Mouse (Mus musculus) embryonic stem cell, embryonic (primary cell): Measurements from ENCODE around the gene Kalrn.

ENCODE experiments used
- CTCF ChIA-PET, 4 experiments: fragments of 300-600 bp in 2 of 4; fragments of 350-600 bp in 2 of 4; sonication (Branson Sonifier 250); formaldehyde crosslinking; loops; one replicate each; lab custom pipeline; 2022; ENCODE audit warnings: inconsistent platforms in 2 of 4; lab: Charles Lee
- POLR2A ChIA-PET, 4 experiments: fragments of 300-600 bp in 2 of 4; fragments of 350-600 bp in 2 of 4; sonication (Branson Sonifier 250); formaldehyde crosslinking; loops; one replicate each; lab custom pipeline; 2022; ENCODE audit warnings: antibody characterized with exemption in 4 of 4, inconsistent platforms in 1 of 4; lab: Charles Lee

Kalrn gene

DNA sequence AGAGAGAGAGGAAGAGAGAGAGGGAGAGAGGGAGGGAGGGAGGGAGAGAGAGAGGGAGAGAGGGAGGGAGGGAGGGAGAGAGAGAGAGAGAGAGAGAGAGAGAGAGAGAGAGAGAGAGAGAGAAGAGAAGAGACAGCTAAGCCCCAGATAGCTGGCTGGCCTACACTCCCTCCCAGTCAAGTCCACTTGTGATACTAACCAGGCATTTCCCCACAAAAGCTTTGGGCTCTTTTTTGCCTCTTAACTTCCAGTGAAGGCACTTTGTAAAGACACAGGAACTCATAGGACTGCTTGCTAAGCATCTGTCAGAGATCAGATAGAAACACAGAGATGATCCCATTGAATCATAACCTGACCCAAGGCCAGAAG is 492.0 kb downstream of the Kalrn start:
- ChIA-PET POLR2A (interaction anchor here in 2 of 4 experiments (0.7 to 3.8 kb wide), 14 partner anchors 8 to 429 kb away, joined by 3 to 28 read pairs (median 7); no protein-coding TSS in a partner anchor), CTCF (interaction anchor here (0.5 to 3.3 kb wide), 13 partner anchors 8 to 1546 kb away, joined by 3 to 33 read pairs (median 7); no protein-coding TSS in a partner anchor)

DNA sequence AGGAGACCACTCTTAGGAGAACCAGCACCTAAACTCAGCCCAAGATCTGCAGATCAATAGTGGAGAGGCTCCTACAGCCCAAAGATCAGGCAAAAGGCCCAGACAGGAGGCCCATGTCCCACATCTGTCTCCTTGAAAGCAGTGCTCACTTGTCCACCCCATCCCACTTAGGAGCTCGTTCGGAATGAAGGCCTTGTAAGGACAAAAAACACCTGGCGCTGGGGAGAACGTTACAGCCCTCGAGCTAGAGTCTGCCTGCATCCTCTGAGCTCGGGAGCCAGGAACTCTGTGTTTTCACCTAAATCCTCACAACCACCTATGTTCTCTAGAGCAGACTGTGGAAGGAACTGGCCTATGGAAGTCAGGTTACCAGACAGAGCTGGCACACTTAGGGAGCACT is 492.5 kb downstream of the Kalrn start:
- CTCF ChIA-PET, result interaction anchor here (0.5 to 3.0 kb wide), 5 partner anchors 31 to 260 kb away, joined by 3 to 33 read pairs (median 4); no protein-coding TSS in a partner anchor
- POLR2A ChIA-PET, result interaction anchor here in 2 of 4 experiments (1.1 to 3.0 kb wide), 6 partner anchors 8 to 37 kb away, joined by 3 to 16 read pairs (median 6); no protein-coding TSS in a partner anchor

DNA sequence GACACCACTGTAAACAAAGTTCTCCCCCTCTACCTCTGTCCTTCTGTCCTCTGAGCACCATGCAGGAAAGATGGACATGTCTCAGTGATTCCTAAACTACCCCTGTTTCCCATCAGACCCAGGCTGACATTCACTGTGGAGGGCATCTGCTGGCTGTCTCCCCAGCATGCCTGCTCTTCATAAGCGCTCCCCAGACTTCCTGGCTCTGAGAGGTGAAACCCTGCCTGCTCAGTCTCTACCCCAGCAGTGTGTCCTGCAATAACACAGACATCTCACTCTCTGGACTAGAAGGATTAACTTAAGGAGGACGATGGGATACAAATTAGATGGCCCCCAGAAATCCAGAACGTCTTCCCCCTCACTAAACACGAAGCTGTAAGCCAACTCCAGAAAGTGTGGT is 493.8 kb downstream of the Kalrn start:
- CTCF ChIA-PET, result interaction anchor here in 1 of 4 experiments (0.6 kb wide), 1 partner anchor 15 kb away, joined by 3 read pairs; no protein-coding TSS in a partner anchor
- POLR2A ChIA-PET, result interaction anchor here in 2 of 4 experiments (0.6 to 1.4 kb wide), 5 partner anchors 10 to 630 kb away, joined by 3 to 4 read pairs (median 4); no protein-coding TSS in a partner anchor

DNA sequence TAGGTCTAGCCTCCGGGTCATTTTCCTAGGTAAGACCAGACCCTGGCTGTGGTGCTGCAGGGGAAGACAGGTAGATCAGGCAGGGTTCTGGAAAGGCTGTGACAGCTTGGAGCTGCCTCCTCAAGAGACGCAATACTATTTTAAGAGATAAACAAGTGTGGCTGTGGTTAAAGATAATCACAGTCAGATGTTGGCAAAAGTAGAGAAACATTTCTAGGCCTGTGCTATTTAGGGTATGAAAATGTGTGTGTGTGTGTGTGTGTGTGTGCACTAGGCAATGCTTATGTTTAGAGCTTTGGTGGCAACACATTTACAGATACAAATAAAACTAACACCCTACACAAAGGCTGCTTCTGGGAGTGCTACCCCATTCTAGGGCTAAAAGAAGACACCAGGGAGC is 494.6 kb downstream of the Kalrn start:
- CTCF ChIA-PET, result no interaction called here
- POLR2A ChIA-PET, result interaction anchor here in 1 of 4 experiments (1.0 to 1.3 kb wide), 2 partner anchors 9 to 258 kb away, joined by 3 read pairs; no protein-coding TSS in a partner anchor

DNA sequence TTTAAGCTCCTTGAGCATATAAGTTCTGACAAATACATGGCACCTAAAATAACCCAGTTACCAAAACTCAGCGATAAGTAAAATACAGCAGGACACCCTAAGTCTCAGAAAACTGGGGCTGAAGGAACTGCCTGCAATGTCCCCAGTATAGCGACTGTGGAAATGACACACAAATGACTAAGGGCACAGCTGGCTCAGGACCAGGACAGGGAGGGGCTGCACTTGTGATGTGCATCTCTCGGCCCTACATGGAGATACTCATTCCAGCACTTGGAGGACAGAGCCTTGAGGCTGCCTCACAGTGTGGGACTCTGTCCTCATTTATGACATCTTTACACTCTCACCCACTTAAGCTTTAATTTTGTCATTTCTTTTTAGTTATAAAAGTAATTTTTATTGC is 497.2 kb downstream of the Kalrn start:
- ChIA-PET POLR2A (interaction anchor here in 2 of 4 experiments (0.5 to 1.1 kb wide), 4 partner anchors 58 to 921 kb away, joined by 3 to 4 read pairs (median 3); no protein-coding TSS in a partner anchor), CTCF (interaction anchor here in 1 of 4 experiments (0.7 kb wide), 1 partner anchor 82 kb away, joined by 8 read pairs; no protein-coding TSS in a partner anchor)

DNA sequence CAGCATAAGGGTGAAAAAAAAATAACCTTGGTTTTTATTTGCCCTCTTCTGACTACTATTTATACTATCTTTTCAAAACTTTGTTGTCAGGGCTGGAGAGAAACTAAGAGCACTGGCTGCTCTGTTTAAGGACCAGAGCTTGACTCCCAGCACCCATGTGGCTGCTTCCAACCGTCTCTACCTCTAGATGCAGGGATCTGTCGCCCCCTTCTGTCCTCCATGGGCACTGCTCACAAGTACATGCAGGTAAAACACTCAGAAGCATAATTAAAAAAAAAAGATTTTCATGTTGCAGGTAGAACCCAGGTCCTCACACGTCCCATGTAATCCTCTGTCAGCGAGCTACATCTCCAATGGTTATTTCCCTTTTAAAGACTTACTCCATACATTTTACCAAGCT is 499.4 kb downstream of the Kalrn start:
- ChIA-PET CTCF (interaction anchor here (0.5 to 4.8 kb wide), 12 partner anchors 8 to 1055 kb away, joined by 3 to 25 read pairs (median 4); no protein-coding TSS in a partner anchor), POLR2A (interaction anchor here in 3 of 4 experiments (0.5 to 2.4 kb wide), 11 partner anchors 8 to 253 kb away, joined by 3 to 11 read pairs (median 4); no protein-coding TSS in a partner anchor)

DNA sequence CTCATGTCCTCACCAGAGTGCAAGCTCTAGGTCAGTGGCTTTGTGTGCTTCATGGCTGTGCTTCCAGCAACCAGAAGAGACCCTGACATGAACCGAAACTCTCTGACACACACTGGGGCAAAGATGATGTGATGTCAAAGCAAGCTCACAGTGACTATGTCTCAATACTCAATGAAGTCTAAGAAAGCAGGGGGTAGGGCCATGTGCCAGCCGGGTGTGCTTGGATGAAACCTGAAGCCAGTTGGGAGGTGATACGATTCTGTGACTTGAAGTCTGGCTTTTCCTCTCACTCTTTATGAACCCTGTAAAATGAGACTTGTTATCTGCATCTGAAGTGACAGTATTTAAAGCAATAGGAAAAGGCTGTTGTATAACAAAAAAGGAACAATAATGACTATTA is 501.2 kb downstream of the Kalrn start:
- CTCF ChIA-PET, result interaction anchor here (0.5 to 4.8 kb wide), 7 partner anchors 10 to 72 kb away, joined by 3 to 25 read pairs (median 4); no protein-coding TSS in a partner anchor
- POLR2A ChIA-PET, result interaction anchor here in 2 of 4 experiments (1.6 to 2.5 kb wide), 3 partner anchors 10 to 22 kb away, joined by 5 to 12 read pairs (median 11); no protein-coding TSS in a partner anchor

DNA sequence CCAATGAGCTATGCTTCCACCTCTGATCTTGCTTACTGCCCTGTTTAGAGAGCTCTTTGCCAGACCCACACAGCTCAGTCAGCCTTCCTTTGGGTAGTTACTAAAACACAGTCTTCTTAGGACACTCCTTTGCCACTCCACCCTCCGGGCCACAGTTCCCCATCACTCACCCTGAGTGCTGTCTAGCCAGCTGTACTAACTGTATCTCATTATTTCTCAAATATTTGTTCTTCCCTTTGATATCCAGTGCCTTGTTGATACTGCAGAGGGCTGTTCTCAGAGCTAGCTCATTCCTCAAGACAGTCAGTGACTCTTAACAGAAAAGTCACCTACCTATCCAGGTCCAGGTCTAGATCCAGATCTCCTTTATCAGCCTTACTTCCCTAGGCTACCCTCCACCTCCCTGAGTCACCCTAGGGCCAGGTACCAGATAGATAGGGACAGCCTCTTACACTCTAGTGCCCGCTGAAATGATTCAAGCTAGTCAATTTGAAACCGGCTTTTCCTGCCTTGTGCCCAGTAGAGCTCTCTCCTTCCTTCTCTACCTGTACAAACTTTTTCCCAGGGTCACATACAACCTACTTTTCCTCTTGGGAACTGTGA is 502.0 kb downstream of the Kalrn start:
- ChIA-PET POLR2A (interaction anchor here in 2 of 4 experiments (1.0 to 3.5 kb wide), 4 partner anchors 11 to 21 kb away, joined by 3 to 16 read pairs (median 8); no protein-coding TSS in a partner anchor), CTCF (interaction anchor here in 3 of 4 experiments (0.6 to 4.8 kb wide), 6 partner anchors 11 to 70 kb away, joined by 3 to 25 read pairs (median 9); no protein-coding TSS in a partner anchor)

DNA sequence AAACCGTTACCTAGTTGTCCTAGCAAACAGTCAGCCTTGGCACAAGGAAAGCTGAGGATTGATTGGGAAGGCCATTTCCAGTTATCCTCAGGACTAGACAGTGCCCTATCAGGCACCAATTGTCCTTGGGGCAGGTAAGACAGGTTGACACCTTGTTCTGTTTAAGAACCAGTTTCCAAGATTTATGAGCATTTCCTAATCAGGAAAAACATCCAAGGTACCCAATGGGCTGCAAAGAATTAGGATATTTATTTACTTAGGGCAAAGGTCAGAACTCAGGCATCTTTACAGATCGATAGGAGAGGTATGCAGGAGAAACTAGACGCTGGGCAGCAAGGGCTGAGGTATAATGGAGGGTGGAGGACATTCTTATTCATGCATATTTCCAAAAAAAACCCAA is 503.9 kb downstream of the Kalrn start:
- ChIA-PET POLR2A (interaction anchor here in 2 of 4 experiments (1.0 to 3.5 kb wide), 6 partner anchors 8 to 13 kb away, joined by 3 to 16 read pairs (median 4); no protein-coding TSS in a partner anchor), CTCF (interaction anchor here in 3 of 4 experiments (0.6 to 4.8 kb wide), 5 partner anchors 13 to 1809 kb away, joined by 3 to 25 read pairs (median 4); no protein-coding TSS in a partner anchor)

DNA sequence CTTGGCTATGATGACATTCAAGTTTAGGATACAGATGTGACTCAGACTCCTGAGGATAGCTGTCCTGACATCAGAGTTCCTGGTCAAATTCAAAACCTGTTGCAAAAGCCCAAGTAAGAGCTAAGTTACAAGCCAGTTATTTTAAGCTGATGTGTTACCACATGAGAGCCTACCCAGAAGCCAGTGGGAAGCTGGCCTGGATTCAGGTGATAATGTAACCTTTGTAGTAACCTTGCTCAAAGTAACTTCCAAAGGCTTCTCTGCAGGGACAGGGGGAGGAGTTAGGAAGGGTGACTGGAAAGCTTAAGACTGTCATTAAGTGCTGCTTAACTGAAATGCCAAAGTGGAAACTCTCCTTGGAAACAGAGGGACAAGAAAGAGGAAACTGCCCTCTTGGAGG is 506.4 kb downstream of the Kalrn start:
- CTCF ChIA-PET, result interaction anchor here in 3 of 4 experiments (0.5 to 1.3 kb wide), 8 partner anchors 16 to 1203 kb away, joined by 3 to 19 read pairs (median 4); no protein-coding TSS in a partner anchor

DNA sequence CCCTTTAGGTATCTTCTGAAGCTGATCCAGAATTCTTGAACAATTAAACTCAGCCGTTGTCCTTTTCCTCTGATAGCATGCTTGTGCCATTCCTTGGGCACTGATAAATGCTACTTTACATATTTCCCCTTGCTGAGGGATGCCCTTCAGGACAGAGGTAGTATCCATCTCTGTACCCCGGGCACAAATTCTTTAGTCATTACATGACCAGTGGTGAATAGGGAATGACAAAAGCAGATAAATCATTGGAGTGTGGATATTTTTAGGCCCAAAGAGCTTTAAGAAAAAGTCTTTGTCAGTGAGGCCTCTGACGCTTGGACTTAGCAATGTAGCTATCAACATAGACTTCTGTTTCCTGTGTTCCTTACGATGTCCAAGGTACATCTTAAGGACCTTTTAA is 507.0 kb downstream of the Kalrn start:
- CTCF ChIA-PET, result interaction anchor here in 3 of 4 experiments (0.6 to 1.3 kb wide), 4 partner anchors 17 to 1090 kb away, joined by 3 to 4 read pairs (median 3); no protein-coding TSS in a partner anchor
- POLR2A ChIA-PET, result interaction anchor here in 3 of 4 experiments (0.6 to 1.9 kb wide), 10 partner anchors 8 to 110 kb away, joined by 3 to 10 read pairs (median 4); no protein-coding TSS in a partner anchor

More for the DNA sequence above, 506.4 kb downstream of the Kalrn start:
- POLR2A ChIA-PET, result interaction anchor here in 2 of 4 experiments (0.9 to 1.9 kb wide), 11 partner anchors 8 to 109 kb away, joined by 4 to 10 read pairs (median 4); no protein-coding TSS in a partner anchor

DNA sequence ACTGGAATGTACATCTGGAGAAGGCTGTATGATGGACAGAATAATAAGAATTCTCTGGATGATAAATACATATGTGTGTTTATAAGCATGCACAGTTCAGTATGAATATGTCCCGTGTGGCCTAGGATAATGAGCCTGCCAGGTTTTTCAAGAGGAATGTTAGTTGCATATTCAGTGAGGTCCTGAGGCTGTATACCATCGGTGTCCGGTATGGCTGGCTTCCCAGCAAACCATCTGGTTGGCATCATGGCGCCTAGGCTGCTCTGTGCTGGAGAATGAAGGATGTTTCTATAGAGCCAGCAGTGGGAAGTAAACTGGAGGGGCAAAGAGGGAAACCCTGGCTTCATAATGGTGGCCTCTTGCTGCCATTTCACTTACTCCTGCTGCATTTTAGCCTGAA is 510.0 kb downstream of the Kalrn start:
- POLR2A ChIA-PET, result no interaction called here
- CTCF ChIA-PET, result no interaction called here

DNA sequence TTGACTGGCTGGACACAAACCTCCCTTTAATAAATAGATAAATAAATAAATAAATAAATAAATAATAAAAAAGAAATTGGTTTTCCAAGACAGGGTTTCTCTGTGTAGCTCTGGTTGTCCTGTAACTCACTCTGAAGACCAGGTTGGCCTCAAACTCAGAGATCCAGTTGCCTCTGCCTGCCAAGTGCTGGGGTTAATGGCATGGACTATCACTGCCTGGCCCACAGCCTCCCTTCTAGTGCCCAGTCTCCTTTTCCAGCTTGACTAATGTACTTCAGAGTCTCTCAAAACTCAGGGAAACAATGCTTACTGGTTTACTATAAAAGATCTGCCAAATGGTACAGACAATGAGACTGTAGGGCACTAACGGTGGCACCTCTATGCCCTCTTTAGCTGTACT is 511.7 kb downstream of the Kalrn start:
- POLR2A ChIA-PET, result interaction anchor here in 2 of 4 experiments (0.6 to 1.4 kb wide), 4 partner anchors 9 to 1843 kb away, joined by 3 to 7 read pairs (median 4); no protein-coding TSS in a partner anchor

DNA sequence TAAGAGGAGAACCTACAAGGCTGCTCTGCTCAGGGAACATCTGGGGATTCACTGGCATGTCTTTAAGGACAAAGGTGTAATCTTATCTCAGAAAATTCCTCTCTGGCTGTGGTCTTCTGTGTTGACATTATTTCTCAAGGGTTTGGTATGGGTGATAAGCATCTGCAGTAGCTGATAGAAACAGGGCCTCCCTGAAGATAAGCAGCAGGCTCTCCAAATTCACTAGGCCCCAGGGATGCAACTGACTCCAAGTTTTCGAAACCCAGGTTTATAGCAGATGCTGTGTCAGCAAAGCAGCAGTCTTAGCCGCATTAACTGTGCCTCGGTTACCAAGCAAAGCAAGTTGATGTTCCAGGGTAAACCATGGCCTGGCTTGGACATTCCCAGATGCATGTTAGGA is 514.7 kb downstream of the Kalrn start:
- POLR2A ChIA-PET, result interaction anchor here in 1 of 4 experiments (1.2 kb wide), 2 partner anchors 8 to 9 kb away, joined by 3 to 4 read pairs; no protein-coding TSS in a partner anchor
- CTCF ChIA-PET, result interaction anchor here in 1 of 4 experiments (0.5 kb wide), 1 partner anchor 727 kb away, joined by 3 read pairs; no protein-coding TSS in a partner anchor

More for the DNA sequence above, 511.7 kb downstream of the Kalrn start:
- CTCF ChIA-PET, result interaction anchor here in 1 of 4 experiments (1.6 kb wide), 1 partner anchor 51 kb away, joined by 3 read pairs; no protein-coding TSS in a partner anchor

DNA sequence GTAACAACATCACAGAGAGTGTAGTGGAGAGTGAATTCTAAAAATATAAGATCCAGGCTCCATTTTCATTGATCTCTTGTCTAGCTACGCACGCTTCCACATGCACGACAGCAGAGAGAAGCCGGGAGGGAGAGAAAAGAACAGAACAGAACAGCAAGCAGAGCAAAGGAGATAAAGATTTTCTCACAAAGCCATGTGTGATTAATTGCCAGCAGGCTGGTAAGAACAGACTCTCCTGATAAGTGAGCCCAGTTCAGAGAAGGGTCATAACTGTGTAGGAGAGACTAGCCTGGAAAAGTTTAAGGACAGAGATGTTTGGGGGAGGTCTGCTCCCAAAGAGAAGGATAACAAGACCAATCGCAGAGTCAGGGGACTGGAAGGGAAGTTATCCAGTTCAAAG is 515.9 kb downstream of the Kalrn start:
- CTCF ChIA-PET, result no interaction called here

DNA sequence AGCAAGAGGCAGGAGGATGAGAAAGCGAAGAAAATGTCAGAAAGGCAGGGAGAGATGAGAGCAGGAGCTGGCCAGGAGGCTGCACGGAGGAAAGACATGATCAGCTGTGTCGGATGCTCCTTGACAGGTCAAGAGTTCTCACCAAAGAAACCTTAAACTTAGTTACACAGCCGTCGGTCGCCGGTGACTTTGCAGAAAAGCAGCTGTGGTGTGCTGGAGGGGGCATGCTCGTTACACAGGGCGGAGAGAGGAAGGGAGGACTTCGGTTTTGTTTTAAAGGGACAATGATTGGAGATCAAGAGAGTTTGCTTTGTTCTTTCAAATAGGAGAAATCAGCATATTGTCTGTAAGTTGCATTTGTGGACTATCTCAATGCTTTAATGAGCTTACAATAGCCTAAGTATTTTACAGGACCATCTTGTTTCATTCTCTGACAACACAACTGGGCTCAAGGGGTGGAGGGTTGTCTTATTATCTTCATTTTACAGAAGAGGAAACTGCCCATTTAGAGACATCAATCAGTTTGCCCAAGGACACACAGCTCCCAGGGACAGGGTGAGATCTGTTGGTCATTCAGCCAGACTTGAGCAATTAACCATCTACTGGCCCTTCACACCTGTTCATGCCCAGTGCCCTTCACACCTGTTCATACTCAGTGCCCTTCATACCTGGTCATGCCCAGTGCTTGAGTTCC is 516.8 kb downstream of the Kalrn start:
- POLR2A ChIA-PET, result interaction anchor here in 3 of 4 experiments (0.7 to 2.6 kb wide), 11 partner anchors 10 to 91 kb away, joined by 3 to 7 read pairs (median 4); no protein-coding TSS in a partner anchor
- CTCF ChIA-PET, result interaction anchor here in 3 of 4 experiments (0.5 to 1.3 kb wide), 4 partner anchors 17 to 192 kb away, joined by 3 to 5 read pairs (median 4); no protein-coding TSS in a partner anchor

More for the DNA sequence above, 515.9 kb downstream of the Kalrn start:
- POLR2A ChIA-PET, result interaction anchor here in 2 of 4 experiments (1.2 to 2.6 kb wide), 6 partner anchors 8 to 25 kb away, joined by 3 to 7 read pairs (median 6); no protein-coding TSS in a partner anchor

DNA sequence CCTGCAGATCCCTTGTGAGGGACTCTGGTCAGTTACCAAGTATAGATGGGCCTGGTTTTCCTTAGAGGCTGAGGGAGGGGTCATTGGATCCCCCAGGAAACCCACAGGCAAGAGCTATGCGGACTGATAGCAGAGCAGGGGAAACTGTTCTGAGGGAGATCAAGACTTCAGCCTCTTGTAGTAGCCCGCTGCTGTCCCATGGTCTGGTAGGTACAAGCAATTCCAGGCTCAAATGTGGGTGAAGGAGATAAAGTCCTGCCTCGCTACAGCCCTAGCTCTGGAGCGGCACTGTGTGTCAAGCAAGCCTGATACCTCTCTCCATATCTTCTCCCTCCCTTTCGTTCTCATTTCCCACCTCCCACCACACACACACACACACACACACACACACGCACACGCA is 523.2 kb downstream of the Kalrn start:
- ChIA-PET POLR2A (interaction anchor here (0.6 to 1.7 kb wide), 12 partner anchors 8 to 108 kb away, joined by 3 to 5 read pairs (median 3); no protein-coding TSS in a partner anchor), CTCF (no interaction called here)
